Mouse (Mus musculus): ENCODE measurements at regions not wholly inside any gene's neighbourhood (a gene's known extent, or its start where the extent isn't known, plus 50 kb on each side); places are given as distances from the start of the nearest gene placed in this dataset.

DNA sequence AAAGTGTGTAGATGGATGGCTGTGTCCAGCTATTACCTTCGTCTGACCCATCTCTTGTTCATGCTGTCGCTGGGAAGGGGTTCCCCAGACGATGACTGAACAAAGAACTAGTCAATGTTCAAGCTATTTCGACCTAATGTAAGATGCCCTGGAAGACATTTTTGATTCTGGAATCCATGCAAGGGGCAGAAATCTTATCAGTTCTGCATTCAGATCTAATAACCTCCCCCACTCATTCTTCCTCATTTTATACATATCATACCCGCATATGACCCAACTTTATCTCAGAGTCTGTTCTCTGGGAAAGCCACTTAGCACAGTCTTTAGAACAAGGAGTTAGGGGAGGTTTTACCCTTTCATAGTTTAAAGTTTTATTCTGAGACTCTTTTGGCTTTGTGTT lies 52.2 kb upstream of the 2310009B15Rik start:
- no peak for ATAC-seq (replicated peaks in 1 of 2; ENCODE audit: insufficient read depth in 1 of 2, low FRiP score in 2 of 2, low TSS enrichment in 1 of 2, low read depth in 1 of 2, poor library complexity in 2 of 2, severe bottlenecking in 2 of 2)

DNA sequence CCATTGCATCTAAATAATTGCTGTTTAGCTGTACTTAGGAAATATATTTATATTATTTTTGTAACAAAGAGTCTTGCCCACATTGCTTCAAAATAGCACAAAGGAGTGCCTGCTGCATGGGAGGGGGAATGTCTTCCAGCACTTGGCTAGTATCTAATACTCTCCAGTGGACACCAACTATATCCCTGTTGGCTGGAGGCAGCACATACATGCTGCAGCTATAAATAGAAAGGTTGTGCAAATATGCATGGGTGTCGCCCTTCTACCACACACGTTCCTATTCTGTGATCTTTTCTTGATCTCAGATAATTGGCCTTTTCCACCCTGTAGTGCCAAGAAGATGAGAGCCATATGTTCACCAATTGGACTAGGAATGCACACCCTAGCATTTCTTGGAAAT lies 53.0 kb upstream of the 2310009B15Rik start:
- no peak for ATAC-seq (replicated peaks in 1 of 2; ENCODE audit: insufficient read depth in 1 of 2, low FRiP score in 2 of 2, low TSS enrichment in 1 of 2, low read depth in 1 of 2, poor library complexity in 2 of 2, severe bottlenecking in 2 of 2)

DNA sequence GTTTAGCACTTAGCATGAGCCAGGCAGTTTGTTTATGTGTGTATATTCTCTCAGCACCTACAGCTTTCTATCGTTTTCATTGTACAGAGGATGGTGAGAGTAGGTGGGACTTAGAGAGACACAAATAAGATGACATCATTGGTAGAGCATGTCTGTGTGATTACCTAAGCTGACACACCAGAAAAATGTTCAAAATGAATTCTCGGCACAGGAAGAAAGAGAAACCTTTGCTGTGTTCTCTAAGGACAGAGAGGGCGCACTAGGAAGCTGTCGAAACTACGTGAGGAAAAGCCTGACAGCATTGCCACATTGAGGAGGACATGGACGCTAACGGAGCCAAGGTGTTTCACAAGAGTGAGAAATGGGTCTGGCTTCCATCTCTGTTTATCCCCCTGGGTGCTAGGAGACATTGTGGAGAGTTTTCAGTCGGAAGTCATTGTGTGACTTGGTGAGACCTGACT lies 51.0 kb upstream of the Dennd1b start:
- ATAC-seq (replicated peaks in 1 of 2; ENCODE audit: insufficient read depth in 1 of 2, low FRiP score in 2 of 2, low TSS enrichment in 1 of 2, low read depth in 1 of 2, poor library complexity in 2 of 2, severe bottlenecking in 2 of 2) = peak; percentile 75 to 90

DNA sequence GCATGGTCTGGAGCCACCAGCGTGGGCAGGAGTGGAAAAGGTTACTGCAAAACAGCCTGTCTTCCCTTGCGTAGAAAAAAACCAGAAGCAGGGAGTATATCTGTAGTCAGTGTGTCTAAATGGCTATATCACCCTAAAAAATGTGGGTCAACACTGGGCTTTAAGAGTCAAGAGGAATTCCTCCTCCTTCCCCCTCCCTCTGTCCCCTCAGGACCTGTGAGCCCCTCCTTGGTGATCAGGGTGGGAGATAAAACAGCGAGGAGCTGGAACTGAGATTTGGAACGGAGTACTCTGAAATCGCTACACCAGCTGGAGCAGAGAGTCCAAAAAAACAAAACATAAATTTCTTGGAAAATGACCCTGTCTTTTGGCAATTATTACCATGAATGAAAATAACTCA lies 50.3 kb upstream of the Dennd1b start:
- no peak for ATAC-seq (replicated peaks in 1 of 2; ENCODE audit: insufficient read depth in 1 of 2, low FRiP score in 2 of 2, low TSS enrichment in 1 of 2, low read depth in 1 of 2, poor library complexity in 2 of 2, severe bottlenecking in 2 of 2)

DNA sequence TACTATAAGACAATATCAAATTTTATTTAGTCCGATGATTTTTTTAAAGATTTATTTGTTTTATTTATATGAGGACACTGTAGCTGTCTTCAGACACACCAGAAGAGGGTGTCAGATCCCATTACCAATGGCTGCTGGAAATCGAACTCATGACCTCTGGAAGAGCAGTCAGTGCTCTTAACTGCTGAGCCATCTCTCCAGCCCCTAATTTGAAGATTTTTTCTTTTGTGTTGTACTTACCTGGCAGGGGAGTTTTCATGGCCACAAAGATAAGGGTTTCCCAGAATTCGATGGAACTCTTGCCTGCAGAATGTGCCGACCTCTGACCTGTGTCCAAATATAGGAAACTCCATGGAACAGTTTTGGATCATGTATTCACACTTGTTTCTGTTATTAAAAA lies 49.8 kb upstream of the Dennd1b start:
- ATAC-seq (replicated peaks in 1 of 2; ENCODE audit: insufficient read depth in 1 of 2, low FRiP score in 2 of 2, low TSS enrichment in 1 of 2, low read depth in 1 of 2, poor library complexity in 2 of 2, severe bottlenecking in 2 of 2) = no peak

Data from hematopoietic stem cell, adult 5-6 weeks (primary cell).